Mouse (Mus musculus) spleen, adult 2 months (tissue): Measurements from ENCODE around the gene Hsf5. TPM values are rescaled to one million over a fixed set of nuclear protein-coding genes. Genes with fewer than 3 reads are reported as not detected.

Source experiments
- DNase-seq, 2 experiments: peaks; one replicate each; pipeline versions ENCODE4 v3.0.0 to v3.0.0-alpha.2; 2012 to 2021; ENCODE audit warnings: low spot score in 2 of 2, low read depth in 1 of 2
- H3K27ac ChIP-seq: fragments of 200-500 bp; 2 replicates; pipeline ENCODE4 v1.5.1; 2012; ENCODE audit warnings: low read length, inconsistent platforms; ENCODE audit not compliant: insufficient read depth
- H3K27me3 ChIP-seq: fragments of 200-500 bp; 2 replicates; pipeline ENCODE4 v1.6.1; 2012; ENCODE audit warnings: mild to moderate bottlenecking, moderate library complexity, low read length, inconsistent platforms; ENCODE audit not compliant: control insufficient read depth, insufficient read depth
- H3K36me3 ChIP-seq: fragments of 200-500 bp; 2 replicates; pipeline ENCODE4 v1.6.1; 2012; ENCODE audit warnings: mild to moderate bottlenecking, low read length, inconsistent platforms; ENCODE audit not compliant: control insufficient read depth, insufficient read depth
- H3K4me1 ChIP-seq: fragments of 200-500 bp; 2 replicates; pipeline ENCODE4 v1.6.1; 2011; ENCODE audit warnings: inconsistent platforms; ENCODE audit not compliant: control insufficient read depth, insufficient read depth, insufficient read length
- H3K4me3 ChIP-seq: fragments of 200-500 bp; 2 replicates; pipeline ENCODE4 v1.5.1; 2011; ENCODE audit warnings: mild to moderate bottlenecking, inconsistent platforms; ENCODE audit not compliant: insufficient read depth, insufficient read length; ENCODE audit errors: extremely low read depth
- CTCF ChIP-seq: fragments of 200-500 bp; IDR thresholded peaks from 2 replicates; pipeline ENCODE4 v1.5.1; 2011; ENCODE audit warnings: mild to moderate bottlenecking, inconsistent platforms; ENCODE audit not compliant: insufficient read depth, insufficient read length, insufficient replicate concordance; ENCODE audit errors: extremely low read depth
- POLR2A ChIP-seq: fragments of 200-500 bp; IDR thresholded peaks from 2 replicates; pipeline ENCODE4 v1.6.1; 2011; ENCODE audit warnings: low read depth, low read length, inconsistent platforms
- WGBS: fragments of 180-500 bp; shearing (Covaris S2); methylation state at CpG from one replicate; pipeline ENCODE4 v1.1.7; 2018; 5-methylcytosine and 5-hydroxymethylcytosine counted together
- polyA plus RNA-seq: library from polyadenylated mRNA; depleted of rRNA; stranded (reverse); fragments of >200 nt; gene quantifications from 2 replicates; pipeline ENCODE4 v1.2.3, GENCODE M21; 2012

Hsf5 gene
- polyA plus RNA-seq, 1 experiment: 0.01 TPM

GRCm38 (mm10) chr11:87577601-87578248 lies 39.2 kb upstream of the Hsf5 start:
- Histone ChIP-seq H3K36me3 (no peaks in the 10 kb centered on the region), H3K4me3 (peak overlapping the region; percentile 62; the same call in 1 of the 2 replicates), H3K27ac (no peak overlapping the region), H3K27me3 (no peaks in the 10 kb centered on the region), H3K4me1 (peaks cover 2% of the 10 kb centered on the region; the same call in 1 of the 2 replicates)
- WGBS: 65% methylated on average over 6 of the region's 6 CpGs
- DNase-seq: no peak
- no peak for TF ChIP-seq CTCF
- no peak for TF ChIP-seq POLR2A

- peaks cover 2% of the 10 kb centered on the region; the same call in 1 of the 2 replicates for H3K4me1 ChIP-seq
- peak overlapping the region; percentile 62 for H3K4me3 ChIP-seq
- peak overlapping the region; percentile 54 for H3K27ac ChIP-seq
- WGBS: under 1% methylated on average over 39 of the region's 40 CpGs
- DNase-seq: peak in 1 of 2 experiments; percentile 52
- TF ChIP-seq CTCF: no peak
- TF ChIP-seq POLR2A: no peak
- no peaks in the 10 kb centered on the region for H3K36me3 ChIP-seq
- no peaks in the 10 kb centered on the region for H3K27me3 ChIP-seq
Measured at GRCm38 (mm10) chr11:87578249-87578962, 38.6 kb upstream of the Hsf5 start.

- TF ChIP-seq POLR2A: no peak
- no peak for TF ChIP-seq CTCF
- H3K4me3 ChIP-seq: peak overlapping the region; percentile 62
- no peak overlapping the region for H3K27ac ChIP-seq
- 20% methylated on average over 10 of the region's 10 CpGs for WGBS
- H3K27me3 ChIP-seq: no peaks in the 10 kb centered on the region
- DNase-seq: no peak
- peaks cover 2% of the 10 kb centered on the region; the same call in 1 of the 2 replicates for H3K4me1 ChIP-seq
- H3K36me3 ChIP-seq: no peaks in the 10 kb centered on the region
Measured at GRCm38 (mm10) chr11:87578963-87579601, 37.9 kb upstream of the Hsf5 start.

GRCm38 (mm10) chr11:87579713-87580112 lies 37.3 kb upstream of the Hsf5 start:
- DNase-seq: no peak
- Histone ChIP-seq H3K4me1 (peaks cover 2% of the 10 kb centered on the region; the same call in 1 of the 2 replicates), H3K27me3 (no peaks in the 10 kb centered on the region), H3K27ac (no peak overlapping the region), H3K36me3 (no peaks in the 10 kb centered on the region), H3K4me3 (0 out of 2 replicates have a peak overlapping the region, but pooled peaks have one; percentile 5)
- 82% methylated on average over 1 of the region's 1 CpGs for WGBS
- TF ChIP-seq CTCF (no peak), POLR2A (no peak)

- TF ChIP-seq CTCF (no peak), POLR2A (no peak)
- H3K27me3 ChIP-seq: no peaks in the 10 kb centered on the region
- peaks cover 2% of the 10 kb centered on the region; the same call in 1 of the 2 replicates for H3K4me1 ChIP-seq
- WGBS: 78% methylated on average over 10 of the region's 10 CpGs
- H3K36me3 ChIP-seq: no peaks in the 10 kb centered on the region
- no peak overlapping the region for H3K4me3 ChIP-seq
- H3K27ac ChIP-seq: no peak overlapping the region
- no peak for DNase-seq
Measured at GRCm38 (mm10) chr11:87580543-87581085, 36.4 kb upstream of the Hsf5 start.

GRCm38 (mm10) chr11:87581161-87581865 lies 35.7 kb upstream of the Hsf5 start:
- no peaks in the 10 kb centered on the region for H3K27me3 ChIP-seq
- TF ChIP-seq POLR2A (no peak), CTCF (no peak)
- H3K36me3 ChIP-seq: no peaks in the 10 kb centered on the region
- H3K27ac ChIP-seq: no peak overlapping the region
- 92% methylated on average over 12 of the region's 12 CpGs for WGBS
- H3K4me3 ChIP-seq: no peak overlapping the region
- DNase-seq: no peak
- peaks cover 2% of the 10 kb centered on the region; the same call in 1 of the 2 replicates for H3K4me1 ChIP-seq
